Mouse (Mus musculus) C2C12 (cell line): ENCODE measurements around the gene Elovl1. TPM values are rescaled to one million over a fixed set of nuclear protein-coding genes. Genes with fewer than 3 reads are reported as not detected.

Experiments used
- H3K27me3 ChIP-seq: one replicate; pipeline ENCODE4 v1.6.1; 2011; ENCODE audit not compliant: control insufficient read depth, insufficient read depth, insufficient read length
- H3K36me3 ChIP-seq: one replicate; pipeline ENCODE4 v1.6.1; 2011; ENCODE audit not compliant: control insufficient read depth, insufficient read depth
- H3K4me3 ChIP-seq: one replicate; pipeline ENCODE4 v1.5.1; 2011; ENCODE audit warnings: mild to moderate bottlenecking, control low read depth; ENCODE audit not compliant: poor library complexity, insufficient read depth, severe bottlenecking
- H3K79me2 ChIP-seq: one replicate; pipeline ENCODE4 v1.6.1; 2011; ENCODE audit not compliant: control insufficient read depth, insufficient read depth
- H3K79me3 ChIP-seq: one replicate; pipeline ENCODE4 v1.6.1; 2011; ENCODE audit warnings: low read depth, control low read depth
- H3ac ChIP-seq: one replicate; pipeline ENCODE3; 2011; ENCODE audit warnings: low read depth; ENCODE audit not compliant: control insufficient read depth, insufficient read length
- CEBPB ChIP-seq: IDR thresholded peaks from one replicate; pipeline ENCODE4 v1.6.1; 2011; ENCODE audit warnings: low read depth, mild to moderate bottlenecking, control low read depth, moderate library complexity
- CTCF ChIP-seq: IDR thresholded peaks from one replicate; pipeline ENCODE4 v1.5.1; 2011; ENCODE audit not compliant: control insufficient read depth, insufficient read depth, insufficient read length
- FOSL1 ChIP-seq: IDR thresholded peaks from one replicate; pipeline ENCODE4 v1.8.0; 2011; ENCODE audit warnings: mild to moderate bottlenecking, low read length; ENCODE audit not compliant: poor library complexity, insufficient read depth, severe bottlenecking
- MAX ChIP-seq: IDR thresholded peaks from one replicate; pipeline ENCODE4 v1.6.1; 2011; ENCODE audit warnings: mild to moderate bottlenecking, control low read depth
- MYOD1 ChIP-seq: IDR thresholded peaks from one replicate; pipeline ENCODE4 v1.6.1; 2011; ENCODE audit warnings: low read depth; ENCODE audit not compliant: control insufficient read depth, insufficient read length
- MYOG ChIP-seq: IDR thresholded peaks from one replicate; pipeline ENCODE4 v1.6.1; 2011; ENCODE audit not compliant: control insufficient read depth, insufficient read length; ENCODE audit errors: extremely low read depth
- USF1 ChIP-seq: IDR thresholded peaks from one replicate; pipeline ENCODE4 v1.6.1; 2011; ENCODE audit warnings: low read depth, mild to moderate bottlenecking, control low read depth, moderate library complexity
- polyA plus RNA-seq: library from polyadenylated mRNA; unstranded; fragments of >200 nt; fragmentation: generic; extraction: Trizol; gene quantifications from one replicate; pipeline ENCODE4 v1.2.1, GENCODE M21; 2012; ENCODE audit warnings: missing spikeins

Gene Elovl1
- polyA plus RNA-seq, 1 experiment = 92.3 TPM

DNA sequence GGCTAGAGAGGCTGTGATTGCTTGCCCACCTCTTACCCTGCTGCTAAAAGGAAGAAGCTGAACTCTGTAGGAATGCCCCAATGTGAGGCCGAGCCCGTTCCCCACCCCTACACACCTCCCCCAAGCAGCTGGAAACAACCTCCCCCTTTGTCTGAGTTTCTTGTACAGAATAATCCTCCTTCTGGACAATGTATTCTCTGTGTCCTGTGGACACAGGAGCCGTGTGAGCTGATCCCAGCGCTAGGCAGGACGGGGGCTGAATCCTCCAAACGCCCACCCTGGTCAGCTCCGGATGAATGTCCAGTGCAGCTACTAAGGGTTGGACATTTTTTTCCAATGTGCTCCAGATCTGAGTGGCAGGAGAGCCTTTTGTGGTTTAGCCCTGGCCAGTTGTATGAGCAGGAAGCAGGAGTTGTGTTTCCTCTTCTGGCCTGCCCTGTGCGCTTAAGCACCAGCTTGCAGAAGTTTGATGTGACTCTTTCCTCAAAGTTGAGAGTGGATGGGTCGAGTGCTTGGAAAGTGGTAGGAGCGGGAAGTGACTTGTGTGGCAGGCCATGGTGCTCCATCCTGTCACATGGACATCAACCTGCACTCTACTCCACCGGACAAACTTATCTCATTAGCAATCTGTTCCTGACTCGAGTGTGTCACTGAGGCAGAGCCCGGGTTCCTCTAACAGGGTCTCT, 10.6 kb upstream of the Elovl1 start:
- no peaks in the 10 kb centered on the region for H3K79me3 ChIP-seq
- no peak for TF ChIP-seq MAX
- TF ChIP-seq CTCF = no peak
- TF ChIP-seq CEBPB = no peak
- no peak for TF ChIP-seq MYOG
- no peak for TF ChIP-seq MYOD1
- no peak for TF ChIP-seq FOSL1
- TF ChIP-seq USF1 = no peak
- no peak overlapping the region for H3ac ChIP-seq
- H3K4me3 ChIP-seq = no peak overlapping the region
- H3K27me3 ChIP-seq = no peaks in the 10 kb centered on the region
- H3K79me2 ChIP-seq = no peaks in the 10 kb centered on the region
- H3K36me3 ChIP-seq = peaks cover 56% of the 10 kb centered on the region

DNA sequence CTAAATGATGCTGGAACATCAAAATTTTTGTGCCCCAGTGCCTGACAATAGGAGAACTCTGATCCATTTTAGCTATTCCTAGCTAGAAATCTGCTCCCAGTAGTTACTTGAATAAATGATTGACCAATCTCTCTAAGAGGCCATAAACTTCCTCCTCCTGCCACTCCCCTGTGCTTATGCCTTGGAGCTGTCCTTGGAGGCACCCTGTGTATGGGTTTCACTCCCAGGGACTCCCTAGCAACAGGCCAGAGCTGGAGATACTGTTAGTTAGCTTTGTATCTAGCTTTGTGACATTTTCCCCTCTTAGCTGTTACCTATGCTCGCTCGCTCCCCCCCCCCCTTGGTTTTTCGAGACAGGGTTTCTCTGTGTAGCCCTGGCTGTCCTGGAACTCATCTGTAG, 6.5 kb upstream of the Elovl1 start:
- Histone ChIP-seq H3K79me2 (no peaks in the 10 kb centered on the region), H3ac (no peak overlapping the region), H3K4me3 (no peak overlapping the region), H3K79me3 (no peaks in the 10 kb centered on the region), H3K27me3 (no peaks in the 10 kb centered on the region), H3K36me3 (peaks cover 17% of the 10 kb centered on the region)
- TF ChIP-seq MYOD1 (no peak), MAX (no peak), CEBPB (no peak), USF1 (no peak)

DNA sequence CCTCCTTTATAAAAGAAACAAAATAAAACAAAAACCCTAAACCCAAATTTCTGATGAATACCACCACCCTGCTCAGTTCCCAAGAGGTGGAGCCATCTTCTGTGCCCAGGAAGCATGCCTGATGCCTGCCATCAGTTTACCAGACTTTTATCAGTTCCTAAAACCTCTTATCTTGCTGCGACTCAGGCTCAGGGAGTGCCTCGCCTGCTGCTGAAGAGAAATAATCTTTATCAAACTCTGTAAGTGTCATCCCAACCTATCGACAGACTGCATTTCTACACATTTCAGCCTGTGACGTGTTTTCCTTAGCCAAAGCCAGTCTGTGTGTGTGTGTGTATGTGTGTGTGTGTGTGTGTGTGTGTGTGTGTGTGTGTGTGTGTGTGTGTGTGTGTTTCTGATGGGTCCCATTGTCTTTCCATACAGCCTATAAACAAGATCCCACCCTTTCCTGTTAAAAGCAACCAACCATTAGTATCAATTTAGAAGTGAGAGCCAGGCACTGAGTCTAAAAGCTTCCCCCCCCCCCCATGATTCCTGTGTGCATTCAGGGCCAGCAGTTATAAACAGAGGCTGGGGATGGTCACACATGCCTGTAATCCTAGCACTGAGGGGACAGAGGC, 3.2 kb upstream of the Elovl1 start:
- peaks cover 15% of the 10 kb centered on the region for H3K79me2 ChIP-seq
- TF ChIP-seq MYOD1 (no peak), MYOG (no peak)
- H3K36me3 ChIP-seq = peaks cover 10% of the 10 kb centered on the region
- H3K4me3 ChIP-seq = no peak overlapping the region
- H3ac ChIP-seq = no peak overlapping the region
- peaks cover 10% of the 10 kb centered on the region for H3K79me3 ChIP-seq
- no peaks in the 10 kb centered on the region for H3K27me3 ChIP-seq

DNA sequence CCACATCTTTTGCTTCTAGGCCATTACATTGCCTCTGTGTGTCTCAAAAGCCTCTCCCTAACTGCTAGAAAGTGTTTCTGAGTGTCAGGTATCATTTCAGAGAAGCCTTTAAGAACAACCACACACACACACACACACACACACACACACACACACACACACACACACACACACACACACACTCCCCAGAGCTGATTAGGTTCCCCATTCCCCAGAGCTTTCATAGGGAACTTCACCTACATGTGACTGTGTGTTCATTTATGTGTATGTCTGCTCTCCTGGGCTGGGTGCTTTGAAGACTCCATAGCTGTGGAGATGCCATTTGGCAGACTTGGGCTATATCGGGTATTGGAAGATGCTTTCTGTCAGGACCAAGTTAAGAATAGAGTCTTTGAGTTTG, 2.5 kb upstream of the Elovl1 start:
- Histone ChIP-seq H3K4me3 (peak overlapping the region; percentile 6), H3K79me3 (peaks cover 16% of the 10 kb centered on the region)

DNA sequence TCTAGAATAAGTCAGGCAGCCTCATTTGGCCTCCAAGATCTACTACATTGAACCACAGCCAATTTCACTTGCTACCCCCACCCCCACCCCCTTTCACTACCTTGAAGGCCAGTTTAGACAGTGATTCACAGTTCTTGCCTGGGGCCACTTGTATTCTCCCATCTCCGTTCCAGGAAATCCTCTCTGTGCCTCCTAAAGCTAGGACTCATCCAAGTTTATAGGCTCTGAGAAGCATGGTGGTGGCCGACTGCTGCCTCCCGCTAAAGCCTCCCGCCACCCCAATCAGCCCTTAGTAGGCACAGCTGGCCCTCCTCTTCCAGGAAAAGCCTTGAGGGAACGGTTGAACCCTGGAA, 502 bp upstream of the Elovl1 start:
- no peaks in the 10 kb centered on the region for H3K27me3 ChIP-seq
- H3ac ChIP-seq = peak overlapping the region; percentile 78
- no peak for TF ChIP-seq CTCF
- no peak for TF ChIP-seq USF1
- H3K36me3 ChIP-seq = peaks cover 16% of the 10 kb centered on the region
- peaks cover 16% of the 10 kb centered on the region for H3K79me3 ChIP-seq
- H3K4me3 ChIP-seq = peak overlapping the region; percentile 65
- H3K79me2 ChIP-seq = peaks cover 40% of the 10 kb centered on the region

More for the DNA sequence above, 2.5 kb upstream of the Elovl1 start:
- no peak overlapping the region for H3ac ChIP-seq
- H3K36me3 ChIP-seq = peaks cover 3% of the 10 kb centered on the region
- H3K79me2 ChIP-seq = peaks cover 22% of the 10 kb centered on the region
- no peak for TF ChIP-seq MAX
- TF ChIP-seq CTCF = no peak
- TF ChIP-seq MYOD1 = no peak
- TF ChIP-seq CEBPB = no peak
- TF ChIP-seq MYOG = no peak
- TF ChIP-seq USF1 = no peak
- no peak for TF ChIP-seq FOSL1
- H3K27me3 ChIP-seq = no peaks in the 10 kb centered on the region

DNA sequence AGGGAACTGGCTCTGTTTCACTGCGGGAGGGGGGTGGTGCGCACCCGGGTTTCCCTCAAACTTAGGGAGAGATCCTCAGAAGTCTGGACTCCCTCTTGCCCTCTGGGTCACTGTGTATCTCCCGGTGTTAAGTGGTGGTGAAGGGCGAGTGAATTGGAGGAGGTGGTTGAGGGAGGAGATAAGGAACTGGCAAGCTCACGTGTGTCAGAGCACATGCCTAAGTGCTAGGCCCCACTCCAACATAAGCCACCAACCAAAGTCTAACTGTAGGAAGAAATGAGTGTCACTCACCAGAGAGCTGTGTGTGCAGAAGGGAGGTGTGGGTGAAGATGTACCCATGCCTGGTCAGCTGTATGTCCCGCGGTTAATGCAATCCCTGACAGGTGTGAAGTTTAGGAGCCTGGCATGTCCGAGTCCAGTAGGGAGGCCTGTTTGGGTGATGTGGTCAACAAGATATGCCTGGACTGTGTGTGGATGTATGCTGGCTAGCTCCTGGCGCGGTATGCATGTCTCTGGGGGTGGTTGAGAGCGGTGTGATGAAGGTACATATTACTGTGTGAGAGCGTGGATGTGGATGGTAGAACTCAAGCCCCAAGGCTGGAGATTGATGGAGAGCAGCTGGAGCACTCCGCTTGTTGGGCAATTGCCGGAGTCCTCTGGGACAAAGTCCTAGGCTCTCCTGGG, 780 bp downstream of the Elovl1 start:
- TF ChIP-seq CTCF (no peak), FOSL1 (no peak), MAX (peak; percentile 35), CEBPB (peak; percentile 61), USF1 (peak; percentile 20)
- peaks cover 16% of the 10 kb centered on the region for H3K79me3 ChIP-seq
- peak overlapping the region; percentile 65 for H3K4me3 ChIP-seq
- peaks cover 50% of the 10 kb centered on the region for H3K79me2 ChIP-seq
- H3K36me3 ChIP-seq = peaks cover 29% of the 10 kb centered on the region
- no peaks in the 10 kb centered on the region for H3K27me3 ChIP-seq
- H3ac ChIP-seq = peak overlapping the region; percentile 96
